Mouse (Mus musculus): ENCODE measurements at regions not wholly inside any gene's neighbourhood (a gene's known extent, or its start where the extent isn't known, plus 50 kb on each side); places are given as distances from the start of the nearest gene placed in this dataset.
A peak's percentile ranks its signal among the peaks of the same experiment; 100 is the strongest.

DNA sequence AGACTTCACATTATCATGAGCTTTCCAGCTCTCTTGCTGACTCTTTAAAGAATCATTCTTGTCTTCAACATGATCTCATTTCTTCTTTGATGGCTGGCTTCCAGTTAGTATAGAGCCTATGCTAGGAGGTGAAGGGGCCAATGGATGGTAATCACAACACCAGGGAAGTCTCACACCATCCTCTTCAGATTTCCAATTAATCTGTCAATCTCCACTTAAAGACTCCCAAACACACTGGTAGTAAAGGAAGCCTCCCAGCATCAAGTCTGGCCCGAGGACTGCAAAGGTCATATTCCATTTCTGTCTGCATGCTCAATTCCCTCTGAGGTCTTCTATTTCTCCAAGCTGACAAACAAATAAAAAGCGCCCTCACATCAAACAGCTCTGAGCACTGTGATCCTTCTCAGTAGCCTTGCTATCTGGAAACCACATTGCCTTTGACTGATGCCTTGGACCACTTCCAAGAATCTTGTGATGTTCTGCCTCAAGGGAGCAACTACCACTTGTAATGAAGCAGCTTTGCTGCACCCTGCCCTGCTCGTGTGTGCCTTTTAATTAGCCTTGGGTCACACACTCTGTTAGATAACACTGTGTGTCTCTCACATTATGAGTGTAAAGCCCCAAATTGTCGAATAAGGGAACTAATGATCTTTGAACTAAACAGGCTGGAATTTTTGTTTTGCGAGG lies 629.0 kb upstream of the Cdh10 start:
- peak; percentile 3 to 17 for DNase-seq (ENCODE audit: inconsistent age in 2 of 2, low spot score in 1 of 2)

DNA sequence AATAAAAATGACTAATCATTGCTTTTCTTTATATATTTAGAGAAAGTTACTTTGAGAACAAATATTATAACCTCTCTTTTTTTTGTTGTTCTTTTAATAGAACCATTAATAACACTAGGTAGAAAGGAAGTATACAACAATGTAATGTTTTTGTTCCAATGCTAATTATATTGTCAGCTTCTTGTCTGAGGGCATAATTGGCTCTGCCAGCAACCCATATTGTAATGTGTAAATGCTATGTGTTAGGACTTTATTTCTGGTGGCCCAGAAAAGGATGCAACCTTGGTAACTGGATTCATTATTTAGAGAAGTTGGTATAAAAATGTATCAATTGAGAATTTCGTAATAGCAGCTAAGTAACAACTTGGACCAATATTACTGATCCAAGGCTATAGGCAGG lies 628.3 kb upstream of the Cdh10 start:
- no peak for DNase-seq (ENCODE audit: inconsistent age in 2 of 2, low spot score in 1 of 2)

DNA sequence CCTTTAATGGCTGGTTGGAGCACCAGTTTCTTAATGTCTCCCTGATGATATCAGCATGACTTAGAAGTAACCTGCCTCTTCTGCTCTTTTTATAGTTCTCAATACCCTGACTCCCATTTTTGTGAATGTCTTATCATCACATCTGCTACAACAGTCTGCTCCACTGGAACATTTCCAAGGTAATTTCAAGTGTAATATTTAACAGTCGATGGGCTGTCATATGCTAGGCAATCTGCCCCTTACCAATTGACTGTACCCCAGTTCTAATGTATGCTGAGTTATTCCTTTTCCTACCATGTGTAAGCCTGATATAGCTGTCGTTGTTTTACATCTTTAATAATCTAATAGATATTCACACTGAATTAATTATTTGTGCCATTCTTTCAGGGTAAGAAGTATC lies 607.6 kb upstream of the Cdh10 start:
- no peak for DNase-seq (ENCODE audit: inconsistent age in 2 of 2, low spot score in 1 of 2)

DNA sequence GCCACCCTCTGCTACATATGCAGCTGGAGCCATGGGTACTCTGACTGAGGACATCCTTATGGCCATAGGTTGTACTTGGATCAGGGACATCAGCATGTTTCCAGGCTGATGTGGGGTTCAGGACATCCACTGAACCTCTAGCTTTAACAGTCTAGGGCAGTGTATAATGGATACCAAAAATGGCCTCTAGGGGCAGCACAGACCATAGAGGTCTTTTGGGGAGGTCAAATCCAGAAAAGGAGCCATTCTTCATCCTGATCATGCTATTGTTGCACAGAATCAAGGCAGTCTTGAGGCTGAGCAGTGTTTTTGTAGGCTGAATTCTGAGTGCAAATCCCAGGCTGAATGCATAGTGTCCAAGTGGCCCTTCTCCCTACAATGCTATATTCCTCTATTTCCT lies 598.8 kb upstream of the Cdh10 start:
- no peak for DNase-seq (ENCODE audit: inconsistent age in 2 of 2, low spot score in 1 of 2)

Data from adrenal gland, adult (tissue).